Mouse (Mus musculus) olfactory bulb, adult 2 months (tissue): ENCODE measurements around the gene Cs.

ENCODE experiments used
- CTCF ChIP-seq: fragments of 200-500 bp; IDR thresholded peaks from 2 replicates; pipeline ENCODE4 v1.5.1; 2012; ENCODE audit warnings: low read depth, mild to moderate bottlenecking, low read length, moderate library complexity; ENCODE audit not compliant: insufficient read depth
- POLR2A ChIP-seq: fragments of 200-500 bp; IDR thresholded peaks from 2 replicates; pipeline ENCODE4 v1.6.1; 2012; ENCODE audit warnings: mild to moderate bottlenecking, low read depth, low read length, moderate library complexity; ENCODE audit not compliant: insufficient read depth

DNA sequence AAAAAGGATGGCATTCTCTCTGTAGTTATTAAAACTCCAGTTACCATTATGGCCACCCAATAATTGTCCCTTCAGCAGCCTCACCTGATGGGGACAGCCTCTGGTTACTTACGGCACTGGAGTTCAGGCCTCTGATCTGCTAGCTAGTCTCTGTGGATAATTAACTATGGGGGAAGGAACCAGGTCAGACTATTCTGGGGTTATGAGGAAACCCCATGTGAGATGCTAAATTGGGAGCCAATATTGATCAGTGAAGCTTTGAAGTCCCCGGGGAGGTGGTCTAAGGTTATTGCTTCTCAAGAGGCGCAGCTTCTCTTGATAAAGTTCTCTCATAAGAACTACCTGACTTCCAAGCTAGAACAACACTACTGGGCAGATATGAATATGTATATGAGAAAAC lies 1.3 kb upstream of the Cs start:
- TF ChIP-seq CTCF, result no peak
- no peak for TF ChIP-seq POLR2A
